Mouse (Mus musculus) T-helper 1 cell (primary cell): Measurements from ENCODE around the gene Hao2.

Experiments
- in situ Hi-C: fragments of 300-600 bp; cut with MboI, MseI; formaldehyde crosslinking; loops from one replicate; pipeline ENCODE4 v1.15.1; 2025; ENCODE audit warnings: high pct_unique_total_duplicates

Hao2 gene

GRCm38 (mm10) chr3:98893057-98893772 lies at the start of gene Hao2:
Hao2 (minus strand) TSS chr3:98893239.
- in situ Hi-C loops = no loop called here

GRCm38 (mm10) chr3:98941601-98942000 lies 48.6 kb upstream of the Hao2 start:
- in situ Hi-C loops = no loop called here

GRCm38 (mm10) chr3:98941066-98941551 lies 48.1 kb upstream of the Hao2 start:
- in situ Hi-C loops = no loop called here

- in situ Hi-C loops = no loop called here
Measured at GRCm38 (mm10) chr3:98940225-98940624, 47.2 kb upstream of the Hao2 start.

GRCm38 (mm10) chr3:98936446-98936845 lies 43.4 kb upstream of the Hao2 start:
- in situ Hi-C loops = no loop called here

GRCm38 (mm10) chr3:98934601-98935000 lies 41.6 kb upstream of the Hao2 start:
- in situ Hi-C loops = no loop called here

- in situ Hi-C loops = no loop called here
Measured at GRCm38 (mm10) chr3:98934041-98934440, 41.0 kb upstream of the Hao2 start.

- in situ Hi-C loops = no loop called here
Measured at GRCm38 (mm10) chr3:98932421-98932820, 39.4 kb upstream of the Hao2 start.

- in situ Hi-C loops = no loop called here
Measured at GRCm38 (mm10) chr3:98931836-98932235, 38.8 kb upstream of the Hao2 start.

- in situ Hi-C loops = no loop called here
Measured at GRCm38 (mm10) chr3:98920417-98920816, 27.4 kb upstream of the Hao2 start.

- in situ Hi-C loops = no loop called here
Measured at GRCm38 (mm10) chr3:98917260-98917659, 24.2 kb upstream of the Hao2 start.

- in situ Hi-C loops = no loop called here
Measured at GRCm38 (mm10) chr3:98916856-98917255, 23.8 kb upstream of the Hao2 start.

GRCm38 (mm10) chr3:98915659-98916058 lies 22.6 kb upstream of the Hao2 start:
- in situ Hi-C loops = no loop called here

GRCm38 (mm10) chr3:98913591-98913990 lies 20.6 kb upstream of the Hao2 start:
- in situ Hi-C loops = no loop called here

GRCm38 (mm10) chr3:98897606-98898005 lies 4.6 kb upstream of the Hao2 start:
- in situ Hi-C loops = no loop called here

GRCm38 (mm10) chr3:98895071-98895601 lies 2.1 kb upstream of the Hao2 start:
- in situ Hi-C loops = no loop called here

- in situ Hi-C loops = no loop called here
Measured at GRCm38 (mm10) chr3:98890430-98890829, 2.6 kb downstream of the Hao2 start.

GRCm38 (mm10) chr3:98888206-98888605 lies 4.8 kb downstream of the Hao2 start:
- in situ Hi-C loops = no loop called here

GRCm38 (mm10) chr3:98880831-98881230 lies 12.2 kb downstream of the Hao2 start:
- in situ Hi-C loops = no loop called here

- in situ Hi-C loops = no loop called here
Measured at GRCm38 (mm10) chr3:98880216-98880615, 12.8 kb downstream of the Hao2 start.

- in situ Hi-C loops = no loop called here
Measured at GRCm38 (mm10) chr3:98868219-98868618, 24.8 kb downstream of the Hao2 start.

- in situ Hi-C loops = no loop called here
Measured at GRCm38 (mm10) chr3:98862800-98863199, 30.2 kb downstream of the Hao2 start.

- in situ Hi-C loops = no loop called here
Measured at GRCm38 (mm10) chr3:98859576-98859975, 33.5 kb downstream of the Hao2 start, which contains the start of gene Hsd3b1. Hsd3b1 (minus strand) TSS chr3:98859794.
